Mouse (Mus musculus): ENCODE measurements at regions not wholly inside any gene's neighbourhood (a gene's known extent, or its start where the extent isn't known, plus 50 kb on each side); places are given as distances from the start of the nearest gene placed in this dataset.
A peak's percentile ranks its signal among the peaks of the same experiment; 100 is the strongest.

GRCm38 (mm10) chr3:52413187-52413746, 145.1 kb downstream of the Foxo1 start:
- DNase-seq, result peak; percentile 44

GRCm38 (mm10) chr3:52411356-52411755, 143.2 kb downstream of the Foxo1 start:
- no peak for DNase-seq

GRCm38 (mm10) chr3:52409465-52409864, 141.3 kb downstream of the Foxo1 start:
- no peak for DNase-seq

- DNase-seq, result no peak
These were observed 138.7 kb downstream of the Foxo1 start for GRCm38 (mm10) chr3:52406778-52407318.

- DNase-seq, result peak; percentile 27
These were observed 136.5 kb downstream of the Foxo1 start for GRCm38 (mm10) chr3:52404636-52405035.

- no peak for DNase-seq
These were observed 134.9 kb downstream of the Foxo1 start for GRCm38 (mm10) chr3:52403032-52403431.
